Mouse (Mus musculus) heart, postnatal 0 days (tissue): ENCODE data around the gene Carmil1. TPM values are rescaled to one million over a fixed set of nuclear protein-coding genes. Genes with fewer than 3 reads are reported as not detected.

Experiments
- ATAC-seq: fragments of 200-750 bp; cut with Nextera tagmentation; 2 replicates; pipeline ENCODE4 v1.8.0; 2017; ENCODE audit warnings: low read depth, moderate number of reproducible peaks, moderate library complexity; ENCODE audit not compliant: insufficient read depth
- DNase-seq: peaks from one replicate; pipeline ENCODE4 v3.0.0-alpha.2; 2016; ENCODE audit warnings: low spot score
- H3K27ac ChIP-seq: fragments of 300-500 bp; sonication (generic); 2 replicates; pipeline ENCODE4 v1.5.1; 2014; ENCODE audit warnings: low read depth, mild to moderate bottlenecking
- H3K27me3 ChIP-seq: fragments of 300-500 bp; sonication (generic); 2 replicates; pipeline ENCODE4 v1.6.1; 2014; ENCODE audit warnings: low read length, mixed read lengths; ENCODE audit not compliant: control insufficient read depth, insufficient read depth
- H3K36me3 ChIP-seq: fragments of 300-500 bp; sonication (generic); replicated peaks from 2 replicates; pipeline ENCODE4 v1.6.1; 2014; ENCODE audit warnings: low read length, mixed read lengths; ENCODE audit not compliant: control insufficient read depth, insufficient read depth
- H3K4me1 ChIP-seq: fragments of 300-500 bp; sonication (generic); 2 replicates; pipeline ENCODE4 v1.6.1; 2014; ENCODE audit warnings: antibody characterized with exemption; ENCODE audit not compliant: control insufficient read depth, insufficient read depth
- H3K4me2 ChIP-seq: fragments of 300-500 bp; sonication (generic); 2 replicates; pipeline ENCODE4 v1.6.1; 2014; ENCODE audit warnings: low read depth, mild to moderate bottlenecking, low read length, moderate library complexity
- H3K4me3 ChIP-seq: fragments of 300-500 bp; sonication (generic); 2 replicates; pipeline ENCODE4 v1.5.1; 2014; ENCODE audit warnings: low read depth, low read length
- H3K9ac ChIP-seq: fragments of 300-500 bp; sonication (generic); replicated peaks from 2 replicates; pipeline ENCODE4 v1.6.1; 2014; ENCODE audit warnings: low read depth, low read length, mixed read lengths
- H3K9me3 ChIP-seq: fragments of 300-500 bp; sonication (generic); replicated peaks from 2 replicates; pipeline ENCODE4 v1.6.1; 2016; ENCODE audit warnings: low read length; ENCODE audit not compliant: control insufficient read depth
- CTCF ChIP-seq: IDR thresholded peaks from 2 replicates; pipeline ENCODE4 v1.5.1; 2016; ENCODE audit warnings: antibody characterized with exemption, control low read depth, low read depth
- EP300 ChIP-seq: IDR thresholded peaks from 2 replicates; pipeline ENCODE4 v1.6.1; 2016; ENCODE audit warnings: antibody characterized with exemption, low read depth
- WGBS: fragments of 180-500 bp; shearing (Covaris S2); extraction: QIAGEN DNeasy Blood & Tissue Kit; methylation state at CpG from one replicate; pipeline ENCODE4 v1.1.7; 2014; 5-methylcytosine and 5-hydroxymethylcytosine counted together
- polyA plus RNA-seq: library from polyadenylated mRNA; unstranded; fragments of >200 nt; fragmentation: Nextera tagmentation; extraction: Ambion mirVana; gene quantifications from 2 replicates; pipeline ENCODE4 v1.2.1, GENCODE M21; 2015
- total RNA-seq: library from RNA; depleted of rRNA; stranded (reverse); fragments of >200 nt; gene quantifications from 2 replicates; pipeline ENCODE4 v1.2.3, GENCODE M21; 2014; ENCODE audit warnings: low replicate concordance

The Carmil1 gene
- total and polyA plus RNA-seq, 2 experiments from 2014 or later: 1.1 to 4.3 TPM

- Histone ChIP-seq H3K4me3 (no peak overlapping the region), H3K9ac (no peak overlapping the region), H3K9me3 (no peaks in the 10 kb centered on the region), H3K36me3 (no peaks in the 10 kb centered on the region), H3K27me3 (no peaks in the 10 kb centered on the region), H3K4me1 (no peaks in the 10 kb centered on the region), H3K27ac (no peak overlapping the region), H3K4me2 (no peak overlapping the region)
- DNase-seq: no peak
- no peak for ATAC-seq
- TF ChIP-seq EP300 (no peak), CTCF (no peak)
- WGBS: 80% methylated on average over 14 of the region's 14 CpGs
Measured at GRCm38 (mm10) chr13:24268355-24269099, 12.1 kb downstream of the Carmil1 start.

- Histone ChIP-seq H3K27me3 (no peaks in the 10 kb centered on the region), H3K9ac (no peak overlapping the region), H3K4me1 (no peaks in the 10 kb centered on the region), H3K9me3 (no peaks in the 10 kb centered on the region), H3K4me3 (no peak overlapping the region), H3K27ac (no peak overlapping the region), H3K36me3 (no peaks in the 10 kb centered on the region), H3K4me2 (no peak overlapping the region)
- no peak for TF ChIP-seq EP300
- no peak for TF ChIP-seq CTCF
- WGBS: 64% methylated on average over 5 of the region's 5 CpGs
- ATAC-seq (no peak), DNase-seq (no peak)
Measured at GRCm38 (mm10) chr13:24264760-24265159, 15.8 kb downstream of the Carmil1 start.

- H3K27me3 ChIP-seq: no peaks in the 10 kb centered on the region
- ATAC-seq (no peak), DNase-seq (no peak)
- H3K27ac ChIP-seq: no peak overlapping the region
- H3K4me2 ChIP-seq: no peak overlapping the region
- H3K4me1 ChIP-seq: no peaks in the 10 kb centered on the region
- H3K36me3 ChIP-seq: no peaks in the 10 kb centered on the region
- no peak overlapping the region for H3K9ac ChIP-seq
- TF ChIP-seq EP300 (no peak), CTCF (no peak)
- no peak overlapping the region for H3K4me3 ChIP-seq
- H3K9me3 ChIP-seq: no peaks in the 10 kb centered on the region
- 69% methylated on average over 4 of the region's 4 CpGs for WGBS
Measured at GRCm38 (mm10) chr13:24263560-24263959, 17.0 kb downstream of the Carmil1 start.

- TF ChIP-seq EP300 (no peak), CTCF (no peak)
- no peak overlapping the region for H3K4me2 ChIP-seq
- H3K4me1 ChIP-seq: no peaks in the 10 kb centered on the region
- no peak overlapping the region for H3K27ac ChIP-seq
- 65% methylated on average over 10 of the region's 10 CpGs for WGBS
- H3K4me3 ChIP-seq: no peak overlapping the region
- no peak for DNase-seq
- no peaks in the 10 kb centered on the region for H3K36me3 ChIP-seq
- H3K9me3 ChIP-seq: no peaks in the 10 kb centered on the region
- H3K9ac ChIP-seq: no peak overlapping the region
- no peak for ATAC-seq
- H3K27me3 ChIP-seq: no peaks in the 10 kb centered on the region
Measured at GRCm38 (mm10) chr13:24260751-24261591, 19.6 kb downstream of the Carmil1 start.

GRCm38 (mm10) chr13:24257809-24258208, 22.8 kb downstream of the Carmil1 start:
- WGBS: 87% methylated on average over 6 of the region's 6 CpGs
- Histone ChIP-seq H3K4me2 (no peak overlapping the region), H3K27ac (no peak overlapping the region), H3K4me3 (no peak overlapping the region), H3K27me3 (no peaks in the 10 kb centered on the region), H3K36me3 (no peaks in the 10 kb centered on the region), H3K9ac (no peak overlapping the region), H3K9me3 (no peaks in the 10 kb centered on the region), H3K4me1 (no peaks in the 10 kb centered on the region)
- no peak for DNase-seq
- TF ChIP-seq EP300 (no peak), CTCF (no peak)
- no peak for ATAC-seq
